Mouse (Mus musculus): Measurements from ENCODE around the gene Lrmp. TPM values are rescaled to one million over a fixed set of nuclear protein-coding genes. Genes with fewer than 3 reads are reported as not detected.
"Not testable (repeated sequence)": the region's sequence is repeated elsewhere in the genome, so short reads cannot be mapped to it uniquely, and the experiment has no call there.

Gene Lrmp
- polyA plus RNA-seq, 1 experiment from 2014 or later = 0.35 TPM

DNA sequence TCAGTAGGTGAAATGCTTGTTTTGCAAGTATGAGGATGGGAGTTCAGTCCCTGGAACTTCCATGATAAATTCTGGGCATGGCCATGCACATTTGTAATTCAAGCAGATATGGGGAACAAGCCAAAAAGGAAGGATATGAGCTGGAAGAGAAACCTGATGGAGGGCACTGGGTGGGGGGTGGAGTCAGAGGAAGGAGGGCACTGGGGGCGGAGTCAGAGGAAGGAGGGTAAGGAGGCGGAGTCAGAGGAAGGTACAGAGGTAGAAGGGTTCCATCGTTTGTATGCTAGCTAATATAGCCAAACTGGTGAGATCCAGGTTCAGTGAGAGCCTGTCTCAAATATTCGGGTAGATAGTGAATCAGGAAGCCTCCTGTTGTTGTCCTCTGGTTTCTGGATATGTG is 14.1 kb downstream of the Lrmp start:
- Histone ChIP-seq H3K9ac (replicated peaks; ENCODE audit: low read depth, low read length) (no peak overlapping the region), H3K36me3 (ENCODE audit: control insufficient read depth, insufficient read depth) (no peaks in the 10 kb centered on the region), H3K27ac (ENCODE audit: low read length) (no peak overlapping the region), H3K4me1 (replicated peaks; ENCODE audit: control insufficient read depth, insufficient read depth, low read length) (no peaks in the 10 kb centered on the region), H3K4me3 (replicated peaks; ENCODE audit: low read length) (no peak overlapping the region), H3K27me3 (replicated peaks; ENCODE audit: control insufficient read depth, insufficient read depth, low read length) (no peaks in the 10 kb centered on the region), H3K9me3 (ENCODE audit: control insufficient read depth, low read length) (no peaks in the 10 kb centered on the region), H3K4me2 (ENCODE audit: low read length) (no peak overlapping the region)
- 90% methylated on average over 4 of the region's 4 CpGs for WGBS
- ATAC-seq = no peak

DNA sequence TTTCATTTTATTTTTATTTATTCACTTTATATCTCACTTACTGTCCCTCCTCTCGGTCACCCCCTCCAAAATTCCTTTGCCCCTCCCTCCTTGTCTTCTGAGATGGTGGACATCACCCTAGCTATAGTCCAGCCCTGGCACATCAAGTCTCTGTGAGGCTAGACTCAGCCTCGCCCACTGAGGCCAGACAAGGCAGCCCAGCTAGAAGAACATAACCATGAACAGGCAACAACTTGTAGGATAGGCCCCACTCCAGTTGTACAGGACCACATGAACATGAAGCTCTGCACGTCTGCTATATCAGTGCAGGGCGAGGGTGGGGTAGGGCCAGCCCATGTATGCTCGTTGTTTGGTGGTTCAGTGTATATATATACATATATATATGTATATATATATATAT is 16.5 kb downstream of the Lrmp start:
- 84% methylated on average over 5 of the region's 5 CpGs for WGBS
- no peak overlapping the region for H3K4me3 ChIP-seq (replicated peaks; ENCODE audit: low read length)
- H3K27ac ChIP-seq (ENCODE audit: low read length) = no peak overlapping the region
- H3K27me3 ChIP-seq (replicated peaks; ENCODE audit: control insufficient read depth, insufficient read depth, low read length) = no peaks in the 10 kb centered on the region
- no peaks in the 10 kb centered on the region for H3K4me1 ChIP-seq (replicated peaks; ENCODE audit: control insufficient read depth, insufficient read depth, low read length)
- no peaks in the 10 kb centered on the region for H3K36me3 ChIP-seq (ENCODE audit: control insufficient read depth, insufficient read depth)
- no peak for ATAC-seq
- H3K9ac ChIP-seq (replicated peaks; ENCODE audit: low read depth, low read length) = no peak overlapping the region
- no peaks in the 10 kb centered on the region for H3K9me3 ChIP-seq (ENCODE audit: control insufficient read depth, low read length)
- H3K4me2 ChIP-seq (ENCODE audit: low read length) = no peak overlapping the region

DNA sequence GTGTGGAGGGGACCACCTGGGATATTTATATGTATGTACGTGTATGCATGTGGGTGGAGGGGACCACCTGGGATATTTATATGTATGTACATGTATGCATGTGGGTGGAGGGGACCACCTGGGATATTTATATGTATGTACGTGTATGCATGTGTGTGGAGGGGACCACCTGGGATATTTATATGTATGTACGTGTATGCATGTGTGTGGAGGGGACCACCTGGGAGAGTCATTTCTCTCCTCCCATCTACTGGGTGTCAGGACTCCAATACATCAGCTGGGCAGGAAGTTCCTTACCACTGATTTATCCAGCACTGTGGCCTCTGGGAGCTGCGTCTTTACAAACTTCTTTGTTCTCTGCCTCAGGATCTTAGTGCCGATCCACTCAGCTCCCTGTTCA is 17.5 kb downstream of the Lrmp start:
- not testable (repeated sequence) for H3K4me3 ChIP-seq (replicated peaks; ENCODE audit: low read length); H3K9ac ChIP-seq (replicated peaks; ENCODE audit: low read depth, low read length); H3K27me3 ChIP-seq (replicated peaks; ENCODE audit: control insufficient read depth, insufficient read depth, low read length); H3K36me3 ChIP-seq (ENCODE audit: control insufficient read depth, insufficient read depth); ATAC-seq; H3K27ac ChIP-seq (ENCODE audit: low read length); H3K9me3 ChIP-seq (ENCODE audit: control insufficient read depth, low read length); H3K4me1 ChIP-seq (replicated peaks; ENCODE audit: control insufficient read depth, insufficient read depth, low read length); H3K4me2 ChIP-seq (ENCODE audit: low read length)
- 82% methylated on average over 5 of the region's 5 CpGs for WGBS

DNA sequence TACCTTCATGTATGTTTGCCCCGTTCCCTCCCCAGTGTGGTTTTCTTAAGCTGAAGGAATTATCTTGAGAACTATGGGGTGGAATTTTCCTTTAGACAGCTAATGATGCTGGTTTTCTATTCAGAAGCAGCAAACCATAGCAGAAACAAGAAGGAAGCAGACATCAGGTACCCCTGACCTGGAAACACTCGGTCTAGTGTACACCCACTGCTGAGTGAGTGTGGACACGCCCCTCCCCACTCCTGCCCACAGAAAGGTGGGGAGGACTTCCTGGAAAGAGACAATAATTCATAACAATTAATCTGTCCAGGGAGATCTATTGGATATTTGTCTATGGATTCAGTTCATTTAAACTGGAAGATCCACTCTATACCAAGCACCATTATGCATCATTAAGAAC is 19.8 kb downstream of the Lrmp start:
- Histone ChIP-seq H3K9ac (replicated peaks; ENCODE audit: low read depth, low read length) (no peak overlapping the region), H3K9me3 (ENCODE audit: control insufficient read depth, low read length) (no peaks in the 10 kb centered on the region), H3K27ac (ENCODE audit: low read length) (no peak overlapping the region), H3K4me1 (replicated peaks; ENCODE audit: control insufficient read depth, insufficient read depth, low read length) (no peaks in the 10 kb centered on the region), H3K4me2 (ENCODE audit: low read length) (no peak overlapping the region), H3K36me3 (ENCODE audit: control insufficient read depth, insufficient read depth) (no peaks in the 10 kb centered on the region), H3K4me3 (replicated peaks; ENCODE audit: low read length) (no peak overlapping the region), H3K27me3 (replicated peaks; ENCODE audit: control insufficient read depth, insufficient read depth, low read length) (no peaks in the 10 kb centered on the region)
- WGBS = 76% methylated on average over 3 of the region's 3 CpGs
- ATAC-seq = no peak

DNA sequence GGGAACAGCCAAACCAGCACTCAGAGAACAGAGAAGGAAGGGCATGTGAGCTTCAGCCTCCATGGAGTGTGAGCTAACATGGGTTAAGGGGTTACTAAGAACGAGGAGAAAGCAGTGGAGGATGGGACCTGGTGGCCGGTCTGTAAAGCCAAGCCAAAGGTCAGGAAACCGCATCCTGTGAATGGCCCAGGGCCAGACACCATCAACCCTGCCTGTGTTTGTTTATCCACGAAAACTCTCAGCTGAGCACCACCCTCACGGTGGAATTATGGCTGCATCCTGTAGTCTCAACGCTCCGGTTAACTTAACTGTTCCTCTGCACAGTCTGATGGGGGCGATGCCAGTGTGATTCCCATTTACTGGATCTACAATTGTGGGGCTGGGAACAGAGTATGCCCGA is 20.4 kb downstream of the Lrmp start:
- ATAC-seq = no peak
- WGBS = 90% methylated on average over 9 of the region's 9 CpGs
- Histone ChIP-seq H3K4me2 (ENCODE audit: low read length) (no peak overlapping the region), H3K9ac (replicated peaks; ENCODE audit: low read depth, low read length) (no peak overlapping the region), H3K9me3 (ENCODE audit: control insufficient read depth, low read length) (no peaks in the 10 kb centered on the region), H3K27me3 (replicated peaks; ENCODE audit: control insufficient read depth, insufficient read depth, low read length) (no peaks in the 10 kb centered on the region), H3K4me3 (replicated peaks; ENCODE audit: low read length) (no peak overlapping the region), H3K27ac (ENCODE audit: low read length) (no peak overlapping the region), H3K36me3 (ENCODE audit: control insufficient read depth, insufficient read depth) (no peaks in the 10 kb centered on the region), H3K4me1 (replicated peaks; ENCODE audit: control insufficient read depth, insufficient read depth, low read length) (no peaks in the 10 kb centered on the region)

DNA sequence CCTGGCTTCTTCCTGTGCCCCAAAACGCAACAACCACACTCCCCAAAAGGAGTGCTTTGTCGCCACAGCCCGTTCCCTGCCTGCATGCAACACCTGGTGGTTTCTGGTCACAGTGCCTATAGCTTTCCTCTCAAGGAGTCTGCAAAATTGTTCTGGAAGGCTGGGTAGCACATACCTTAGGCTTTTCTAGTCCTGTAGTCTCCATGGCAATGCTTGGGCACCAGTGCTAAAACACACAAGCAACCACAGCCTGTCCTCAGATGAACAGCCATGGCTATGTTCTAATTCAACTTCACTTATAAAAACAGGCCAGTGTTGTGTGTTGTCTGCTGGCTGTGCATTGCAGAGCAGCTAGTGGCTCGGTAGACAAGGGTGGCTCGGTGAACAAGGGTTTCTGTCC is 21.4 kb downstream of the Lrmp start:
- Histone ChIP-seq H3K4me3 (replicated peaks; ENCODE audit: low read length) (no peak overlapping the region), H3K4me2 (ENCODE audit: low read length) (no peak overlapping the region), H3K36me3 (ENCODE audit: control insufficient read depth, insufficient read depth) (no peaks in the 10 kb centered on the region), H3K27ac (ENCODE audit: low read length) (no peak overlapping the region), H3K27me3 (replicated peaks; ENCODE audit: control insufficient read depth, insufficient read depth, low read length) (no peaks in the 10 kb centered on the region), H3K4me1 (replicated peaks; ENCODE audit: control insufficient read depth, insufficient read depth, low read length) (no peaks in the 10 kb centered on the region), H3K9ac (replicated peaks; ENCODE audit: low read depth, low read length) (no peak overlapping the region), H3K9me3 (ENCODE audit: control insufficient read depth, low read length) (no peaks in the 10 kb centered on the region)
- ATAC-seq = no peak
- 88% methylated on average over 5 of the region's 5 CpGs for WGBS

DNA sequence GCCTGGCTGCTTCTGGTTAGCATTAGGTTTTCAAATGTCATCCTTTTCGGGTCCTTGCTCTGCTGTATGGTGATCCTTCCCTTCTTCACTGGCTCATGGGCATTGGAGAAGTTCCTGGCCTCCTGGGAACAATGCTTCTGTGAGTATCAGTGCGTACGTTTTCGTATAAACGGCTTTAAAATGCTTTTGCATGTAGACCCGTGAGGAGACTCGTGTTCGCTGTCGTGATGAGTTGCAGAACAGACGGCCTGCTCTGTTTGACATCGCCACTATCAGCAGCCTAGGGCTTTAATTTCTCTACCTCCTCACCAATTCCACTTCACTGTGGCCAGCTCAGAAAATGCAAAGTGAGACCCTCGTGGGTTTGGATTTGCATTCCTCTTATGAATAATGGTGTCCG is 23.8 kb downstream of the Lrmp start:
- Histone ChIP-seq H3K27ac (ENCODE audit: low read length) (no peak overlapping the region), H3K4me3 (replicated peaks; ENCODE audit: low read length) (no peak overlapping the region), H3K9ac (replicated peaks; ENCODE audit: low read depth, low read length) (no peak overlapping the region), H3K4me1 (replicated peaks; ENCODE audit: control insufficient read depth, insufficient read depth, low read length) (no peaks in the 10 kb centered on the region), H3K4me2 (ENCODE audit: low read length) (no peak overlapping the region), H3K27me3 (replicated peaks; ENCODE audit: control insufficient read depth, insufficient read depth, low read length) (no peaks in the 10 kb centered on the region), H3K36me3 (ENCODE audit: control insufficient read depth, insufficient read depth) (no peaks in the 10 kb centered on the region), H3K9me3 (ENCODE audit: control insufficient read depth, low read length) (no peaks in the 10 kb centered on the region)
- WGBS = 93% methylated on average over 13 of the region's 13 CpGs
- ATAC-seq = no peak

DNA sequence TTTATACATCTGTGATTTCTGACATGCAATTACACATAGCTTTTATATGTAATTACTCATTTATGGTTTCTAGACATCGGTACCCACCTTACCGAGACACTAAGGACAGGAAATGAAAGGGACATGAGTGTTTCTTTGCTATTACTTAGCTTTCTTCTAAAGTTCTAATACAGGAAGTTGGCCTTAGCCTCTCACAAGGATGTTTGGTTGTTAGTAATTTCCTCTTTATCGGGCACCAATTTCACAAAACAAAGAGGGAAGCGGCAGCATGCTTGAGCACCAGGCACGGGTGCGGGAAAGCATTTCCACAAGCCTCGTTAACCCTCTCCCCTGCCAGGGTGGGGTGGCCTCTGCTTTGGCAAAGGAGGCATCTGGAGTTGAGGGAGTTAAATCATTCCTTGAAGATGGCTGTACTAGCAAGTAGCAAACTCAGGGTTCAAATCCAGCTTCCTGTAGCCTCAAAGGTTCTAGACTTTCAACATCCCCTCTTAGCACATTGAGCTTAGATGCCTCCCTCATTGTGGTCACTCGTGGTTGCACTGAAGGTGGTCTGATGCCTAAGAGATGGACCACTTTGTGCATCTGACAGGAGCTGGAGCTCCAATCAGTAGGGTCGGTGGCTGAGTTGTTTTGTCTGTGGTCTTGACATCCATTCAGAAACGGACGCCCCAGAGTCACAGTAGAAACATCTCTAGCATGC is 24.5 kb downstream of the Lrmp start:
- no peaks in the 10 kb centered on the region for H3K9me3 ChIP-seq (ENCODE audit: control insufficient read depth, low read length)
- no peaks in the 10 kb centered on the region for H3K36me3 ChIP-seq (ENCODE audit: control insufficient read depth, insufficient read depth)
- no peak overlapping the region for H3K4me2 ChIP-seq (ENCODE audit: low read length)
- no peak overlapping the region for H3K9ac ChIP-seq (replicated peaks; ENCODE audit: low read depth, low read length)
- no peak overlapping the region for H3K4me3 ChIP-seq (replicated peaks; ENCODE audit: low read length)
- H3K27me3 ChIP-seq (replicated peaks; ENCODE audit: control insufficient read depth, insufficient read depth, low read length) = no peaks in the 10 kb centered on the region
- no peaks in the 10 kb centered on the region for H3K4me1 ChIP-seq (replicated peaks; ENCODE audit: control insufficient read depth, insufficient read depth, low read length)
- WGBS = 59% methylated on average over 11 of the region's 11 CpGs
- H3K27ac ChIP-seq (ENCODE audit: low read length) = no peak overlapping the region
- ATAC-seq = no peak

DNA sequence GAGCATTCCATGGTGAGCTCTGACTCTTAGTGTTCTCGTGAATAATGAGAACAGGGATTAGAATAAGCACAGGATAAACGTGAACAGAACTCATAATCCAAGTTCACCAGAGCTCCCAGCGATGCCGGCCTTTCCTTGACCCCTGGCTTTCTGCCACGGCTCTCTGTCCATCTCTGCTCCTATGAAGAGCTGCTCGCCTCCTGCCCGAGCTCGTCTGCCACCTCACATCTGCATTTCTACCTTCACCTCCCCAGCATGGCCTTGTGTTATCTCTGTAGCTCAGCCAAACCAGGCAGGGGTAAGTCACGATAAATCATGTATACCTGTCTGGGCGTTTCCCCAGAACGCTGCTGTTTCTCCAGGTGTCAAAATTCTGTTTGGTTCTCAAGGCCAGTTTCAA is 25.3 kb downstream of the Lrmp start:
- Histone ChIP-seq H3K9me3 (ENCODE audit: control insufficient read depth, low read length) (no peaks in the 10 kb centered on the region), H3K9ac (replicated peaks; ENCODE audit: low read depth, low read length) (no peak overlapping the region), H3K4me3 (replicated peaks; ENCODE audit: low read length) (no peak overlapping the region), H3K36me3 (ENCODE audit: control insufficient read depth, insufficient read depth) (no peaks in the 10 kb centered on the region), H3K27ac (ENCODE audit: low read length) (no peak overlapping the region), H3K4me2 (ENCODE audit: low read length) (no peak overlapping the region), H3K4me1 (replicated peaks; ENCODE audit: control insufficient read depth, insufficient read depth, low read length) (no peaks in the 10 kb centered on the region), H3K27me3 (replicated peaks; ENCODE audit: control insufficient read depth, insufficient read depth, low read length) (no peaks in the 10 kb centered on the region)
- ATAC-seq = no peak
- 67% methylated on average over 11 of the region's 11 CpGs for WGBS

DNA sequence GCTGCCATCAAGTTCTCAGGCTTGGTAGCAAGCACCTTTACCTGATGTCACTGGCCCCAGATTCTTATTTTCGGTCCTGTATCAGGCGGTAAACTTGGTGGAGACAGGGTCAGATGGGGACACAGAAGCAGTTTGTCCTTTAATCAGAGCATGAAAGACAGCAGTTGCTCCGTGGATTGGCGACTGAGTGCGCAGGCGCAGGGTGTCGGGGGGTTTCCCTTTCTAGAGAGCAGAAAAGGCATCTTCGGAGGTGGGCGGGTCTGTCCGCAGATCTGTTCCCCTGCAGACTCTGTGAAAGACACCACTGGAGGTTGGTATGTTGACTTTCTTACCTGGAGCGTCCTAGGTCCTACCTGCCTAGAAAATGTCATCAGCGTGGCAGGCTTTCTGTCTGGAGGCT is 26.4 kb downstream of the Lrmp start:
- H3K9ac ChIP-seq (replicated peaks; ENCODE audit: low read depth, low read length) = no peak overlapping the region
- no peak overlapping the region for H3K4me3 ChIP-seq (replicated peaks; ENCODE audit: low read length)
- no peaks in the 10 kb centered on the region for H3K4me1 ChIP-seq (replicated peaks; ENCODE audit: control insufficient read depth, insufficient read depth, low read length)
- H3K4me2 ChIP-seq (ENCODE audit: low read length) = no peak overlapping the region
- no peak overlapping the region for H3K27ac ChIP-seq (ENCODE audit: low read length)
- H3K36me3 ChIP-seq (ENCODE audit: control insufficient read depth, insufficient read depth) = no peaks in the 10 kb centered on the region
- H3K27me3 ChIP-seq (replicated peaks; ENCODE audit: control insufficient read depth, insufficient read depth, low read length) = no peaks in the 10 kb centered on the region
- no peaks in the 10 kb centered on the region for H3K9me3 ChIP-seq (ENCODE audit: control insufficient read depth, low read length)
- 95% methylated on average over 12 of the region's 12 CpGs for WGBS
- ATAC-seq = no peak
